Mouse (Mus musculus) cortical plate, adult 2 months (tissue): ENCODE results near the gene Rnf212. TPM values are rescaled to one million over a fixed set of nuclear protein-coding genes. Genes with fewer than 3 reads are reported as not detected.

Source experiments
- H3K27ac ChIP-seq: fragments of 200-500 bp; 2 replicates; pipeline ENCODE4 v1.5.1; 2012; ENCODE audit warnings: low read length, control low read depth, inconsistent platforms; ENCODE audit not compliant: insufficient read depth
- H3K4me1 ChIP-seq: fragments of 200-500 bp; 2 replicates; pipeline ENCODE4 v1.6.1; 2011; ENCODE audit warnings: low read length; ENCODE audit not compliant: control insufficient read depth, insufficient read depth
- H3K4me3 ChIP-seq: fragments of 200-500 bp; 2 replicates; pipeline ENCODE4 v1.5.1; 2011; ENCODE audit warnings: mild to moderate bottlenecking, low read length, control low read depth; ENCODE audit not compliant: insufficient read depth
- CTCF ChIP-seq: fragments of 200-500 bp; IDR thresholded peaks from 2 replicates; pipeline ENCODE4 v1.5.1; 2011; ENCODE audit warnings: mild to moderate bottlenecking, control low read depth, low read length; ENCODE audit not compliant: insufficient read depth; ENCODE audit errors: extremely low read depth
- POLR2A ChIP-seq: fragments of 200-500 bp; IDR thresholded peaks from 2 replicates; pipeline ENCODE4 v1.6.1; 2011; ENCODE audit warnings: mild to moderate bottlenecking, low read length, control low read depth; ENCODE audit not compliant: insufficient read depth; ENCODE audit errors: extremely low read depth
- polyA plus RNA-seq: library from polyadenylated mRNA; depleted of rRNA; stranded (reverse); fragments of >200 nt; gene quantifications from 2 replicates; pipeline ENCODE4 v1.2.3, GENCODE M21; 2012

Gene Rnf212
- polyA plus RNA-seq, 1 experiment: not detected

DNA sequence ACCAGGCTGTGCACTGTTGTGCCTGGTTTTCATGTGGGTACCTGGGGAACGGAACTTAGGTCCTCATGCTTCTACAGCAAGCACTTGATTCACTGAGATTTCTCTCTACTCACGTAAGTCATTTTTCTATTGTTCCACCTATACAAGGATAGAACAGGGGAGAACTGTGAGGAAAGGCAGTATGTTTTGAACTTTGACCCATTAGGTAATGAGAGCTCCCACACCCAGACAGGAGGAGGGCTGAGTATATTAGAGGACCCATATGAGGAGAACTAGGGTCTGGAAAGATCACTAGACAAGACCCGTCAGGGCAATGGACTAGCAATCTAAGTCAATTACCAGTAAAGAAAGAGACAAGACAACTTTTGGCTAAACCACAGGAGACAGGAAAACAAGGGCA, 30.2 kb downstream of the Rnf212 start:
- Histone ChIP-seq H3K4me3 (no peak overlapping the region), H3K27ac (no peak overlapping the region), H3K4me1 (no peaks in the 10 kb centered on the region)
- TF ChIP-seq CTCF: no peak
- TF ChIP-seq POLR2A: no peak

DNA sequence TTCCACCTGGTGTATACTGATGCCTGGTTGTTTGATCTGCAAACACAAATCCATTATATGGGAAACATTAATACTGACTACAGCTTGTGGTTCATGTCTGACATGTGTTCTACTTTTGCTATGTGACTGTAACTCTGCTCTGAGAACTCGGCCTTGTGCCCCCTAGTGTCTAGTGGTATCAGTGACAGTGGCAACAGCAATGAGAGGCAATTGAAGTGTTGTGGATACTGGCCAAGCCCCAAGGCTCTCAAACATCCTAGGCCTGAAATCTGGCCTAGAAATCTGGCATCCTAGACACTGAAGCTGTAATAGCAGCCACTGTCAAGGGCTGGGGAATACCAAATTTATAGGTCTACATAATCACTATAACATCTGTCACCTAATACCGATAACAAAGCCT, 30.9 kb downstream of the Rnf212 start:
- no peak overlapping the region for H3K4me3 ChIP-seq
- H3K4me1 ChIP-seq: no peaks in the 10 kb centered on the region
- TF ChIP-seq POLR2A (no peak), CTCF (no peak)
- no peak overlapping the region for H3K27ac ChIP-seq

DNA sequence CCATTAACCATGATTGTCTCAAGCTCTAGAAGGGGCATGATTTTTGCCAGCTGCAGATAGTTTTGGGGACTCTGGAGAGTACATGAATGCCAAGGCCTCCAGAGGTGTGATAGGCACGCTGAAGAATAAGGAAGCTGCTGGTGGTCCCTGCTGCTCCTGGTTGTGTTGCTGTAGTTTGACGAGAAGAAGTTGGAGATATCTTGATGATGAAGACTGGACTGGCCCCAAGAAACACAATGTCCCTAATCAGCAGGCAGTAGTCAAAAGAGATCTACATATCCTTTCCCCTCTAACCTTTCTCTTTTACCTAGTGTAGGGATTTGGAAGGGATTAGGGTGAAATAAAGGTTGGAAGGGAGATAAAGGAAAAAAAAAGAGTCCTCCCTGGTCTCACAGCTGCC, 32.2 kb downstream of the Rnf212 start:
- H3K27ac ChIP-seq: no peak overlapping the region
- no peak overlapping the region for H3K4me3 ChIP-seq
- no peak for TF ChIP-seq POLR2A
- TF ChIP-seq CTCF: no peak

DNA sequence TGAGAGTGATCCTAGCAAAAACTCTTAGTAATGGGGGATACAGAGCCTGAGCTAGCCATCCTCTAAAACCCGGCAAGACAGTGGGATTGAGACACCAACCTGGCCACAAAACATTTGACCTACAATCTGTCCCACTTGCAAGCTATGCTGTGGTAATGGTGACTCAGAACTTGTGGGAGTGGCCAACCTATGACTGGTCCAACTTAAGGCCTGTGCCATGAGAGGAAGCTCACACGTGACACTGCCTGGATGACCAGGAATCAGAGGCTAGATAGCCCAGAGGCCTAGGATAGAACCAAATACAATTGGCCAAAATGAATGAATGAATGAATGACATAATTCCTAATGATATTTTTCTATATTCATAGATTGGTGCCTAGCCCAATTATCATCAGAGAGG, 32.9 kb downstream of the Rnf212 start:
- Histone ChIP-seq H3K4me3 (no peak overlapping the region), H3K27ac (no peak overlapping the region), H3K4me1 (no peaks in the 10 kb centered on the region)
- no peak for TF ChIP-seq CTCF
- TF ChIP-seq POLR2A: no peak

More for the DNA sequence above, 32.2 kb downstream of the Rnf212 start:
- H3K4me1 ChIP-seq: no peaks in the 10 kb centered on the region

DNA sequence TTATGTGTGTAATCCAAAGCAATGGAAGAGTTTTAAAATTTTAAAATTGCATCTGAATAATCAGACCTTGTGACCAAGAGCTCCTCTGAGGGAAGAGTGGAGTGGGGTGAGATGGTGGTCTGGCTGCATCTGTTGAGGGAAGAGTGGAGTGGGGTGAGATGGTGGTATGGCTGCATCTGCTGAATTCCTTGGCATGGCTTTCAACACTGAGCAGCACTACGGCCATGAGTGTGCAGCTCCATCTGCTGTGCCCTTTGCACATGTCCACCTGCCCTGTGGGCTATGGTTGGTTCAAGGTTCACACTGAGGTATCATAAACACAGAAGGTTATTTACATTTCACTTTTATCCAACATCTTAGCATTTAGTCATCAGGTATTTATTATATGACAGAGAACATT, 47.4 kb downstream of the Rnf212 start:
- TF ChIP-seq CTCF: no peak
- TF ChIP-seq POLR2A: no peak
- no peaks in the 10 kb centered on the region for H3K4me1 ChIP-seq
- no peak overlapping the region for H3K27ac ChIP-seq
- H3K4me3 ChIP-seq: no peak overlapping the region

DNA sequence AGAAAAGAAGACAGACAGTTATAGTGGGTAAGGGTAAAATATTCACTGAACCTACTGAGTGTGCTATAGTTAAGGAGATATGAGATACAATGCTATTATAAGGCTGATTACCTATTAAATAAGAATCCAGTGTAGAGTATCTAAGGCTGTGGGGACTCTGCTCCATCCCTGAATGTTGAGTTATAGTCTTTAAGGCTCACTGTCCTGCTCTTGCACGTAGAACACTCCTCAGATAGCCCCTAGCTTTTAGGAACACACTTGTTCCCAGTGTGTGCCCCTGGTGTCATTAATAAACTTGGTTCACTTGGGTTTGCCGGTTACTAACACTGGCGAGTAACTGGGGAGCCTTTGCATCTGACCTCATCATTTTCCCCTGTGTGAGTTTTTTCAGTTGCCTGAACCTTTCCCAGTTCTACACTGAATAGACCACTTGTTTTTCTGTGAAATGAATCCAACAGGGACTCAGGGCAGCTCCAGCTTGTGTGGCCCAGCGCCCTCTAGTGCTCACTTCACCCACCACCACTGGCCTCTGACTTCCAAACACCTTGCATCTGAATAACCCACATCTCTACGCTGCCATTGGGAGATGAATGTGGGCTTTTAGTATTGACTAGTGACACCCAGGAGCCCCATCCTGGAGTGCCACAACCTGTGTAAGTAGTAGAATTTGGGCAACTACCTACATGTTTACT, 48.1 kb downstream of the Rnf212 start:
- no peak for TF ChIP-seq POLR2A
- peak; percentile 66 for TF ChIP-seq CTCF
- no peak overlapping the region for H3K4me3 ChIP-seq
- no peaks in the 10 kb centered on the region for H3K4me1 ChIP-seq
- no peak overlapping the region for H3K27ac ChIP-seq

DNA sequence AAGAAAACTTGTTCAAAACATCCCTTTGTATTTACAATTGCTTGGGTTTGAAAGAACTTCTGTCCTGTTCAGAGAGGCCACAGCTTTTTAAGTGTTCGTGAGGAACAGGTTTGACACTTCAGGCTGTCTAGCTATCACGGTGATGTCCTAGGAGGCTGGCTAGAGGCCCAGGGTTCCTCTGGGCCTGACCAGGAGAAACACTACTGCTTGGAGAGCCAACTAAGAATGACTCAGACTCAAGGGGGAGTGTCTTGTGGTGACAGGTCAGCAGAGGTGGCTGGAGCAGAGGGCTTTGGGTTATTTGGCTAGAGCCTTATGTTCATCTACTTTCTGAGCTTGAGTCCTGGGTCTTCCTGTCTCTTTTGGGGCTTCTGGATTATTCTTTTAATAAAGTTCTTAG, 50.8 kb downstream of the Rnf212 start:
- H3K4me1 ChIP-seq: no peaks in the 10 kb centered on the region
- no peak for TF ChIP-seq CTCF
- H3K4me3 ChIP-seq: no peak overlapping the region
- no peak overlapping the region for H3K27ac ChIP-seq

DNA sequence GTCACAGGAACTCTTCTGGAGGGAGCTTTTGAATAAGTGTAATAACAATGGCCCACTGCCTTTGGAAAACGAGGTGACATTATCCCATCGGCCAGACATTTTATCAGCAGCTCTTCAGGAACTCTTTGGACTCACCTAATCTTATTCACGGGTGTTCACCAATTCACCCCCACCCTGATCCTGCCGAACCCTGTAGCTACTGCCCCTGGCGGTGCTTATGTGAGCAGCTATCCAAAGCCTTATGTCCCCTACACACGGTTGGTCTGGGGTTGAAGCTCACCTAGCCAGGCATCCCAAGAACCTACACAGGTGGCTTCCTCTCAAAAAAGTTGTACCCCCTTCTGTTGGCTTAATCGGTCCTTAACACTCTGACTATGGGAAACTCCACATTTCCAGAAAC, 55.0 kb downstream of the Rnf212 start:
- no peaks in the 10 kb centered on the region for H3K4me1 ChIP-seq

DNA sequence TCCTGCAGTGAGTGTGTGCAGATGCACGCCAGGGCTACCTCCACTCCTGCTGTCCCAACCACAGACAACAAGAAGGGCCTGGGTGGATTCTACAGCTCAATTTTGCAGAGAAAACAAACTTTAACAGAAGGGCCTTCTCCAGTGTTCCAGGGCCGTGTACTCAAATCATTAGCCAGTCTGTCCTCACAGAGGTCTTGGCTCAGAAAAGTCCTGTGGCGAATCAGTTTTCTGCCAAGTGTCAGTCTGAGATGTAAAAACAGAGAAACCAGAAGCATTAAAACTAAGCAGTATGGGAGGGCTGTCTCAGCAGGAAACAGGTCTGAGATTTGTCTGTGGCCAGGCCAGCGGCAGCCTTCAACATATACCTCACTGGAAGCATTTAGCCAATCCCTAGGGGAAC, 56.7 kb downstream of the Rnf212 start:
- Histone ChIP-seq H3K4me3 (no peak overlapping the region), H3K27ac (no peak overlapping the region), H3K4me1 (0 out of 2 replicates have a peak, but pooled peaks cover 2% of the 10 kb centered on the region)
- TF ChIP-seq CTCF (no peak), POLR2A (no peak)

More for the DNA sequence above, 55.0 kb downstream of the Rnf212 start:
- no peak for TF ChIP-seq CTCF
- no peak for TF ChIP-seq POLR2A
- Histone ChIP-seq H3K27ac (no peak overlapping the region), H3K4me3 (no peak overlapping the region)

DNA sequence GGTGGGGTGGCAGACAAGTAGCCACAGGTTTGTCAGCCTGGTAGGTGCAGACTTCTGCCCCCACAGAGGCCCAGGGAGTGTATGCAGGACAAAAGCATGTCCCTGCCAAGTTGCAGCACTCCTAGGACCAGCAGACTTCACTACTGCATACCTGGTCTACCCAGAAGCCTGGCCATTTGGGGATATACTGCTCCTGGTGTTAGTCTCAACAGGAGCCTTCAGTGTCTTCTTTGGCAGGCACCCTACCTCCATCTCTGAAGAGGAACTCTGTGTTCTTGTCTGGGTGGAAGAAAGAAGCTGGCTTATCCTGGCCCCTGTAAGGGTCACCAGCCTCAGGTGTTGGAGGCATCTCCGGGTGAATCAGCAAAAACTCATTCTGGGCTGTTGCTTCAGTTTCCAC, 58.8 kb downstream of the Rnf212 start:
- Histone ChIP-seq H3K4me1 (0 out of 2 replicates have a peak, but pooled peaks cover 2% of the 10 kb centered on the region), H3K4me3 (no peak overlapping the region)
- no peak for TF ChIP-seq POLR2A
- TF ChIP-seq CTCF: no peak

More for the DNA sequence above, 58.8 kb downstream of the Rnf212 start:
- no peak overlapping the region for H3K27ac ChIP-seq
